Mouse (Mus musculus) embryo, embryonic 10 days (tissue): ENCODE measurements around the gene Tlr13.
A peak's percentile ranks its signal among the peaks of the same experiment; 100 is the strongest.
"Not testable (repeated sequence)": the region's sequence is repeated elsewhere in the genome, so short reads cannot be mapped to it uniquely, and the experiment has no call there.

Experiments used
- DNase-seq: peaks from one replicate; pipeline ENCODE4 v3.0.0-alpha.2; 2015; ENCODE audit warnings: low spot score

Gene Tlr13

DNA sequence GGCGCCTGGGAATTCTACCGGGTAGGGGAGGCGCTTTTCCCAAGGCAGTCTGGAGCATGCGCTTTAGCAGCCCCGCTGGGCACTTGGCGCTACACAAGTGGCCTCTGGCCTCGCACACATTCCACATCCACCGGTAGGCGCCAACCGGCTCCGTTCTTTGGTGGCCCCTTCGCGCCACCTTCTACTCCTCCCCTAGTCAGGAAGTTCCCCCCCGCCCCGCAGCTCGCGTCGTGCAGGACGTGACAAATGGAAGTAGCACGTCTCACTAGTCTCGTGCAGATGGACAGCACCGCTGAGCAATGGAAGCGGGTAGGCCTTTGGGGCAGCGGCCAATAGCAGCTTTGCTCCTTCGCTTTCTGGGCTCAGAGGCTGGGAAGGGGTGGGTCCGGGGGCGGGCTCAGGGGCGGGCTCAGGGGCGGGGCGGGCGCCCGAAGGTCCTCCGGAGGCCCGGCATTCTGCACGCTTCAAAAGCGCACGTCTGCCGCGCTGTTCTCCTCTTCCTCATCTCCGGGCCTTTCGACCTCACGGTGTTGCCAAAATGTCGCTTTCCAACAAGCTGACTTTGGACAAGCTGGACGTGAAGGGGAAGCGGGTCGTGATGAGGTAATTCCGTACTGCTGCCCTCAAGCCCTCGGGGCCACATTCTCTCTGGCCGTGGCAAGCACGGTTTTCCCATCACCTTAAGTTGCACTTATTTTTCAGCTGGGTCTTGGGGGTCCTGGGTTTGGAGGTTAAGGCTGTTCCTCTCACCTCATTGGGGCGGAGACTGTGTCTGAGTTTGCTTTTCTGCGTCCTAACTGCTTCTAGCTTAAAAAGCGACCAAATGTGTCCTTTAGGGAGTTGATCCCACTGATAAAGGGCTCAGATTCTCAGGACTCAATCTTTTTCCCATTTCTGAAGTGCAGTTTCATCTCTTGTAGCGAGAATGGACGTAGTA is 44.0 kb downstream of the Tlr13 start, which contains the start of gene Pgk1:
Gene Pgk1, plus strand, starts transcription at position 388 of the 937 bp plus-strand sequence.
- peak; percentile 96 for DNase-seq

DNA sequence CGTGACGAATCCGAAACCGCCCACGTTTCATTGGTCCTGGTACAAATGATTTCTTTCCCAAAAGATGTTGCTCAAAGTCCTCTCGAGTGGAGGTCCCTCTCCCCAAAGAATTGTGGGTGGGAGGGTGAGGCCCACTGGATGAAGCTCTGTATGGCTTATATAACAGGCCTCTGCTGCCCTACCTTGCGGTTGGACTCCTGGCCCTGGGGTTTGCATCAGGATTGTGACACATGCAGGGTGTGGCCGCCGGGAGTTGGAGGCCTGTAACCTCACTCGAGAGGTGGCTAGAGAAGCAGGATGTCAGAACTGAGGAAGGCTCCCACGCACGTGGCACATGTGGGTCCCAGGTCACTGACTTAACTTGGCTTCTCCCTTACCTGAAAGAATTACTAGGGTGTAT is 44.7 kb downstream of the Tlr13 start:
- peak; percentile 40 for DNase-seq

DNA sequence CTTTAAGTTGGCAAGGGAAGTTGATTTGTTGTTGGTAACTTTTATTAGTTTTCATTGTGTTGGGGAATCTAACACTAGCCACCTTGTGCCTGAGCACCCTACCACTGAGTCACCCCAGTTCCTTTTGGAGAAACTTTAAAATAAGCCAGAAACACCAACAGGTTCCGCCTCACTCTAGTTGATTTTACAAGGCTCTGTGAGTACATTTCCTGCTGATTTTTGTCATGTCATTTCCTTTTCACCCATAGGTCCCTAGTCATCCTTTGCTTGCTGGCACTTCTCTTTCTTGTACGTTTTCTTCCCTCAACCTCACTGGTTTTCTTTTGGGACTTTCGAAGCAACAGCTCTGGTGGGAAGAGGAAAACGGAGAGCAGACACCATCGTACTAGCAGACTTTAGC is 46.4 kb downstream of the Tlr13 start:
- DNase-seq: no peak

DNA sequence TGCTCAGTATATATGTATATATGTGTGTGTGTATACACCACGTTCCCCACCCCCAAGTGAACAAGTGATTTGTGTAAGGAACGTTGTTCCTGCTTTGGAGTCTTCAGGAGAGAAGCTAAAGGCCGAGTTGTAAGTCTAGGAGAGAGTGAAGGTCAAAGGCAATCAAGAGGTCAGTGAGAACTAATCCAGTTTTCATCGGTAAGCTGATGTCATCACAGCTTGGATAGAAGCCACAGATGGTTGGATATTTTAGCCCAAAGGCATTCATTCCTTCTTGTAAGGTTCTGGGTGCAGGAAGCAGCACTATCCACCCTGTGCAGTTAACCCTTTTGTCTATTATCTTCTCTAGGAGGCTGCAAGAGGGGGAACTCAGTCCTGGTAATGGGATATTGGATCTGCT is 47.1 kb downstream of the Tlr13 start:
- no peak for DNase-seq

DNA sequence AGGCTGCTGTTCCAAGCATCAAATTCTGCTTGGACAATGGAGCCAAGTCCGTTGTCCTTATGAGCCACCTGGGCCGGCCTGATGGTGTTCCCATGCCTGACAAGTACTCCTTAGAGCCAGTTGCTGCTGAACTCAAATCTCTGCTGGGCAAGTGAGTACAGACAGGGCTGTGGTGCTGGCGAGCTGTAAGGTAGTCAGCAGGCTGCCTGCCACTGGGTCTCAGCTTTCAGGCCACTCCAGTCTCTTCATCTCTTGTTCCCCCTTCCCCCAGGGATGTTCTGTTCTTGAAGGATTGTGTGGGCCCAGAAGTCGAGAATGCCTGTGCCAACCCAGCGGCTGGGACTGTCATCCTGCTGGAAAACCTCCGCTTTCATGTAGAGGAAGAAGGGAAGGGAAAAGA is 51.4 kb downstream of the Tlr13 start:
- not testable (repeated sequence) for DNase-seq

DNA sequence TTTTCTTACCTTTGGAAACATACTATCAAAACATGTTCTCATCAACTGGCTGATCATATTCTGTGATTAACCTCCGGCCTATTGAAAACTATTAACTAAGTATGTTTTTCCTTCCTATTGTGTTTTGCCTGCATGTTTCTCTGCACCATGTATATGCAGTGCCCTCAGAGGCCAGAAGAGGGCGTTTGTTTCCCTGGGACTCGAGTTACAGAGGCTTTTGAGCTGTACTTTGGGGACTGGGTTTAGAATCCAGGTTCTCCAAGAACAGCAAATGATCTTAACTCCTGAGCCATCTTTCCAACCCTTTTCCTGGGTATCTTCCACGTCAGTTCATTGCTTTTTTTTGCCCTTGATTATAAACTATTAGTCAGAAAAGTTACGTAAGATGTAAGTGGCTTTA is 54.3 kb downstream of the Tlr13 start:
- no peak for DNase-seq

DNA sequence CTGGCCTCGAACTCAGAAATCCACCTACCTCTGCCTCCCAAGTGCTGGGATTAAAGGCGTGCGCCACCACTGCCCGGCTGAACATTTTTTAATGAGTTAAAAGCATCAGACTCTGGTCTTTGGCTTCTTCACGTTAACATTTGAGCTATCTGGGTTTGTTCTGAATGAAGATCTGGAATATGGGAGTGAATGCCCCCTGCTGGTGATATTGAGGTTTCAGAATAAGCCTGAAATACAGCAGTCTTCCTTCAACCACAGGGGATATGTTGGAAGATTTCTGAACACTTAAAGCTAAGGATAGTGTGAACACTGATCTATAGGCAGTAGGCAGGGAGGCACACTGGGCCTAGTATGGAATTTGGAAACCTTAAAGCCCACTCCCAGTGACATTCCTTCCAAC is 55.9 kb downstream of the Tlr13 start:
- no peak for DNase-seq

DNA sequence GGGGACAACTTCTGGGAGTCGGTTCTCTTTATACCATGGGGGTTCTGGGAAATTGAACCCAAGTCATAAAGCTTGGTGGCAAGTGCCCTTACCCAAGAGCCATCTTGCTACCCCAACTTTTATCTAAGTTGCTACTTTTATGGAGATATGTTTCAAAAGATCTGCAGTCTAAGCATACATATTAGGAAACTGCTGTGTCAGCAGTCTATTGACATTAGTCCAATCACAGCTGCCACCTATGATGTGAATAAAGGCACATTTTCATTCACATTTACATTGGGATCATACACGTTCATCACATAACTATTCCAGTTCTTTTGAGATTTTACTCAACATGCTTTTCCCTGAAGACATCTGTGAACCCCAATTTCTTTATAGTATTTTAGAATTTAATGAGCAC is 66.1 kb downstream of the Tlr13 start:
- DNase-seq: no peak
